Mouse (Mus musculus) kidney, embryonic 14.5 days (tissue): ENCODE measurements around the gene Hoxa13. TPM values are rescaled to one million over a fixed set of nuclear protein-coding genes. Genes with fewer than 3 reads are reported as not detected.

Source experiments
- ATAC-seq: fragments of 200-750 bp; cut with Nextera tagmentation; 2 replicates; pipeline ENCODE4 v1.8.0; 2017; ENCODE audit warnings: moderate number of reproducible peaks, mild to moderate bottlenecking, moderate TSS enrichment, moderate library complexity; ENCODE audit not compliant: low FRiP score, low TSS enrichment
- H3K27ac ChIP-seq: fragments of 300-500 bp; sonication (generic); 2 replicates; pipeline ENCODE4 v1.5.1; 2014; ENCODE audit warnings: low read depth, mild to moderate bottlenecking, low read length, moderate library complexity, mixed read lengths
- H3K27me3 ChIP-seq: fragments of 300-500 bp; sonication (generic); 2 replicates; pipeline ENCODE4 v1.6.1; 2014; ENCODE audit warnings: mild to moderate bottlenecking, low read length; ENCODE audit not compliant: control insufficient read depth, insufficient read depth
- H3K36me3 ChIP-seq: fragments of 300-500 bp; sonication (generic); 2 replicates; pipeline ENCODE4 v1.6.1; 2014; ENCODE audit warnings: low read length, mixed read lengths; ENCODE audit not compliant: control insufficient read depth, insufficient read depth
- H3K4me1 ChIP-seq: fragments of 300-500 bp; sonication (generic); 2 replicates; pipeline ENCODE4 v1.6.1; 2014; ENCODE audit warnings: low read length, mixed read lengths; ENCODE audit not compliant: control insufficient read depth, insufficient read depth
- H3K4me2 ChIP-seq: fragments of 300-500 bp; sonication (generic); replicated peaks from 2 replicates; pipeline ENCODE4 v1.6.1; 2014; ENCODE audit warnings: low read depth, mild to moderate bottlenecking, low read length
- H3K4me3 ChIP-seq: fragments of 300-500 bp; sonication (generic); 2 replicates; pipeline ENCODE4 v1.5.1; 2014; ENCODE audit warnings: mild to moderate bottlenecking, low read length
- H3K9ac ChIP-seq: fragments of 300-500 bp; sonication (generic); 2 replicates; pipeline ENCODE4 v1.6.1; 2014; ENCODE audit warnings: low read depth, mild to moderate bottlenecking, low read length, moderate library complexity
- H3K9me3 ChIP-seq: fragments of 300-500 bp; sonication (generic); 2 replicates; pipeline ENCODE4 v1.6.1; 2016; ENCODE audit warnings: low read length; ENCODE audit not compliant: control insufficient read depth
- WGBS: fragments of 180-500 bp; shearing (Covaris S2); extraction: QIAGEN DNeasy Blood & Tissue Kit; methylation state at CpG from one replicate; pipeline ENCODE4 v1.1.7; 2014; 5-methylcytosine and 5-hydroxymethylcytosine counted together
- polyA plus RNA-seq: library from polyadenylated mRNA; unstranded; fragments of >200 nt; fragmentation: Nextera tagmentation; extraction: Ambion mirVana; gene quantifications from 2 replicates; pipeline ENCODE4 v1.2.1, GENCODE M21; 2014

The Hoxa13 gene
- polyA plus RNA-seq, 1 experiment from 2014 or later: not detected

- Histone ChIP-seq H3K4me1 (peaks cover 10% of the 10 kb centered on the region), H3K9me3 (no peaks in the 10 kb centered on the region), H3K4me3 (peak overlapping the region; percentile 64), H3K36me3 (peaks cover under 1% of the 10 kb centered on the region; the same call in 1 of the 2 replicates), H3K27ac (peak overlapping the region; percentile 98), H3K27me3 (peaks cover 12% of the 10 kb centered on the region; the same call in 1 of the 2 replicates), H3K9ac (peak overlapping the region; percentile 96), H3K4me2 (peak overlapping the region; percentile 83)
- ATAC-seq: no peak
- WGBS: 18% methylated on average over 6 of the region's 6 CpGs
Observed at GRCm38 (mm10) chr6:52235866-52236265, 24.8 kb downstream of the Hoxa13 start.

- WGBS: 19% methylated on average over 9 of the region's 9 CpGs
Observed at GRCm38 (mm10) chr6:52235267-52235666, 25.4 kb downstream of the Hoxa13 start.

GRCm38 (mm10) chr6:52234428-52235140 lies 26.1 kb downstream of the Hoxa13 start:
- ATAC-seq: peak; percentile 41
- WGBS: under 1% methylated on average over 68 of the region's 68 CpGs
- Histone ChIP-seq H3K27me3 (peaks cover 14% of the 10 kb centered on the region; the same call in 1 of the 2 replicates), H3K9ac (peak overlapping the region; percentile 96), H3K9me3 (no peaks in the 10 kb centered on the region), H3K36me3 (peaks cover 8% of the 10 kb centered on the region; the same call in 1 of the 2 replicates), H3K4me1 (peaks cover 9% of the 10 kb centered on the region; the same call in 1 of the 2 replicates), H3K27ac (peak overlapping the region; percentile 98), H3K4me3 (peak overlapping the region; percentile 64), H3K4me2 (peak overlapping the region; percentile 83)

More at GRCm38 (mm10) chr6:52235267-52235666, 25.4 kb downstream of the Hoxa13 start:
- Histone ChIP-seq H3K9me3 (no peaks in the 10 kb centered on the region), H3K27me3 (peaks cover 12% of the 10 kb centered on the region; the same call in 1 of the 2 replicates), H3K4me3 (peak overlapping the region; percentile 64), H3K4me2 (peak overlapping the region; percentile 83), H3K36me3 (peaks cover 6% of the 10 kb centered on the region; the same call in 1 of the 2 replicates), H3K4me1 (peaks cover 9% of the 10 kb centered on the region; the same call in 1 of the 2 replicates), H3K27ac (peak overlapping the region; percentile 98), H3K9ac (peak overlapping the region; percentile 96)
- no peak for ATAC-seq

- Histone ChIP-seq H3K9me3 (no peaks in the 10 kb centered on the region), H3K4me1 (peaks cover 9% of the 10 kb centered on the region; the same call in 1 of the 2 replicates), H3K36me3 (peaks cover 9% of the 10 kb centered on the region; the same call in 1 of the 2 replicates), H3K4me3 (peak overlapping the region; percentile 64), H3K27ac (peak overlapping the region; percentile 98), H3K27me3 (peaks cover 15% of the 10 kb centered on the region; the same call in 1 of the 2 replicates), H3K9ac (peak overlapping the region; percentile 96), H3K4me2 (peak overlapping the region; percentile 83)
- ATAC-seq: peak; percentile 59
- under 1% methylated on average over 70 of the region's 70 CpGs for WGBS
Observed at GRCm38 (mm10) chr6:52233546-52234427, 26.9 kb downstream of the Hoxa13 start.

- peak overlapping the region; percentile 98 for H3K27ac ChIP-seq
- no peak for ATAC-seq
Observed at GRCm38 (mm10) chr6:52232984-52233545, 27.6 kb downstream of the Hoxa13 start.

GRCm38 (mm10) chr6:52232568-52232965 lies 28.1 kb downstream of the Hoxa13 start:
- Histone ChIP-seq H3K4me2 (peak overlapping the region; percentile 83), H3K9ac (peak overlapping the region; percentile 96), H3K4me3 (peak overlapping the region; percentile 64), H3K27ac (peak overlapping the region; percentile 98), H3K4me1 (peaks cover 10% of the 10 kb centered on the region; the same call in 1 of the 2 replicates), H3K9me3 (no peaks in the 10 kb centered on the region), H3K36me3 (peaks cover 9% of the 10 kb centered on the region; the same call in 1 of the 2 replicates), H3K27me3 (peaks cover 15% of the 10 kb centered on the region; the same call in 1 of the 2 replicates)
- no peak for ATAC-seq
- WGBS: 1% methylated on average over 18 of the region's 18 CpGs

More at GRCm38 (mm10) chr6:52232984-52233545, 27.6 kb downstream of the Hoxa13 start:
- Histone ChIP-seq H3K27me3 (peaks cover 15% of the 10 kb centered on the region; the same call in 1 of the 2 replicates), H3K36me3 (peaks cover 9% of the 10 kb centered on the region; the same call in 1 of the 2 replicates), H3K9ac (peak overlapping the region; percentile 96), H3K4me1 (peaks cover 9% of the 10 kb centered on the region; the same call in 1 of the 2 replicates), H3K4me2 (peak overlapping the region; percentile 83), H3K9me3 (no peaks in the 10 kb centered on the region), H3K4me3 (peak overlapping the region; percentile 64)
- 1% methylated on average over 23 of the region's 23 CpGs for WGBS

- Histone ChIP-seq H3K27ac (peak overlapping the region; percentile 98), H3K4me2 (peak overlapping the region; percentile 83), H3K27me3 (peaks cover 15% of the 10 kb centered on the region; the same call in 1 of the 2 replicates), H3K9me3 (no peaks in the 10 kb centered on the region), H3K9ac (peak overlapping the region; percentile 96), H3K4me3 (peak overlapping the region; percentile 64), H3K36me3 (peaks cover 9% of the 10 kb centered on the region; the same call in 1 of the 2 replicates), H3K4me1 (peaks cover 15% of the 10 kb centered on the region; the same call in 1 of the 2 replicates)
- WGBS: 0% methylated on average over 18 of the region's 18 CpGs
- ATAC-seq: 0 out of 2 replicates have a peak, but pooled peaks have one; percentile 28
Observed at GRCm38 (mm10) chr6:52231885-52232567, 28.7 kb downstream of the Hoxa13 start.
